Mouse (Mus musculus): Measurements from ENCODE around the gene Polr1d. TPM values are rescaled to one million over a fixed set of nuclear protein-coding genes. Genes with fewer than 3 reads are reported as not detected.

Polr1d gene
- polyA plus RNA-seq (2015; fragmentation: Nextera tagmentation; extraction: Ambion mirVana), result 107 and 115 TPM in 2 replicates

GRCm38 (mm10) chr5:147076799-147077165 lies at the start of gene Polr1d:
Gene Polr1d (plus strand): TSS chr5:147077050.
- peak; percentile 39; the same call in 1 of the 2 replicates for ATAC-seq
- no peaks in the 10 kb centered on the region for H3K9me3 ChIP-seq (ENCODE audit: control insufficient read depth, low read length)
- no peaks in the 10 kb centered on the region for H3K27me3 ChIP-seq (replicated peaks; ENCODE audit: control insufficient read depth, insufficient read depth, low read length)
- peak within 1 kb of the TSS; percentile 81 for H3K4me3 ChIP-seq (replicated peaks; ENCODE audit: low read length)
- WGBS, result 0% methylated on average over 16 of the region's 17 CpGs
- H3K4me1 ChIP-seq (replicated peaks; ENCODE audit: control insufficient read depth, insufficient read depth, low read length), result peaks cover 18% of the 10 kb centered on the region
- H3K9ac ChIP-seq (replicated peaks; ENCODE audit: low read depth, low read length), result peak within 1 kb of the TSS; percentile 77
- peak within 1 kb of the TSS; percentile 83 for H3K27ac ChIP-seq (ENCODE audit: low read length)
- no peaks in the 10 kb centered on the region for H3K36me3 ChIP-seq (ENCODE audit: control insufficient read depth, insufficient read depth)
- H3K4me2 ChIP-seq (ENCODE audit: low read length), result peak within 1 kb of the TSS; percentile 72

GRCm38 (mm10) chr5:147031281-147031680 lies 45.6 kb upstream of the Polr1d start:
- WGBS, result 65% methylated on average over 14 of the region's 14 CpGs
- Histone ChIP-seq H3K36me3 (ENCODE audit: control insufficient read depth, insufficient read depth) (peaks cover 3% of the 10 kb centered on the region; the same call in 1 of the 2 replicates), H3K27ac (ENCODE audit: low read length) (no peak overlapping the region), H3K4me1 (replicated peaks; ENCODE audit: control insufficient read depth, insufficient read depth, low read length) (no peaks in the 10 kb centered on the region), H3K9me3 (ENCODE audit: control insufficient read depth, low read length) (no peaks in the 10 kb centered on the region), H3K9ac (replicated peaks; ENCODE audit: low read depth, low read length) (no peak overlapping the region), H3K4me3 (replicated peaks; ENCODE audit: low read length) (no peak overlapping the region), H3K4me2 (ENCODE audit: low read length) (no peak overlapping the region), H3K27me3 (replicated peaks; ENCODE audit: control insufficient read depth, insufficient read depth, low read length) (no peaks in the 10 kb centered on the region)
- no peak for ATAC-seq

- Histone ChIP-seq H3K4me3 (replicated peaks; ENCODE audit: low read length) (no peak overlapping the region), H3K27ac (ENCODE audit: low read length) (no peak overlapping the region), H3K36me3 (ENCODE audit: control insufficient read depth, insufficient read depth) (no peaks in the 10 kb centered on the region; the same call in 1 of the 2 replicates), H3K4me2 (ENCODE audit: low read length) (no peak overlapping the region), H3K9me3 (ENCODE audit: control insufficient read depth, low read length) (no peaks in the 10 kb centered on the region), H3K27me3 (replicated peaks; ENCODE audit: control insufficient read depth, insufficient read depth, low read length) (no peaks in the 10 kb centered on the region), H3K9ac (replicated peaks; ENCODE audit: low read depth, low read length) (no peak overlapping the region), H3K4me1 (replicated peaks; ENCODE audit: control insufficient read depth, insufficient read depth, low read length) (no peaks in the 10 kb centered on the region)
- no peak for ATAC-seq
- 92% methylated on average over 13 of the region's 13 CpGs for WGBS
Observed at GRCm38 (mm10) chr5:147033155-147033554, 43.7 kb upstream of the Polr1d start.

GRCm38 (mm10) chr5:147034283-147034682 lies 42.6 kb upstream of the Polr1d start:
- H3K4me1 ChIP-seq (replicated peaks; ENCODE audit: control insufficient read depth, insufficient read depth, low read length), result no peaks in the 10 kb centered on the region
- WGBS, result 62% methylated on average over 12 of the region's 12 CpGs
- no peak overlapping the region for H3K4me2 ChIP-seq (ENCODE audit: low read length)
- no peaks in the 10 kb centered on the region for H3K36me3 ChIP-seq (ENCODE audit: control insufficient read depth, insufficient read depth)
- no peak overlapping the region for H3K27ac ChIP-seq (ENCODE audit: low read length)
- no peak overlapping the region for H3K4me3 ChIP-seq (replicated peaks; ENCODE audit: low read length)
- ATAC-seq, result no peak
- H3K9me3 ChIP-seq (ENCODE audit: control insufficient read depth, low read length), result no peaks in the 10 kb centered on the region
- H3K9ac ChIP-seq (replicated peaks; ENCODE audit: low read depth, low read length), result no peak overlapping the region
- H3K27me3 ChIP-seq (replicated peaks; ENCODE audit: control insufficient read depth, insufficient read depth, low read length), result no peaks in the 10 kb centered on the region

GRCm38 (mm10) chr5:147035301-147035700 lies 41.5 kb upstream of the Polr1d start:
- Histone ChIP-seq H3K9ac (replicated peaks; ENCODE audit: low read depth, low read length) (no peak overlapping the region), H3K9me3 (ENCODE audit: control insufficient read depth, low read length) (no peaks in the 10 kb centered on the region), H3K4me3 (replicated peaks; ENCODE audit: low read length) (no peak overlapping the region), H3K4me1 (replicated peaks; ENCODE audit: control insufficient read depth, insufficient read depth, low read length) (no peaks in the 10 kb centered on the region), H3K27ac (ENCODE audit: low read length) (no peak overlapping the region), H3K27me3 (replicated peaks; ENCODE audit: control insufficient read depth, insufficient read depth, low read length) (no peaks in the 10 kb centered on the region), H3K36me3 (ENCODE audit: control insufficient read depth, insufficient read depth) (no peaks in the 10 kb centered on the region), H3K4me2 (ENCODE audit: low read length) (no peak overlapping the region)
- no peak for ATAC-seq
- WGBS, result 76% methylated on average over 6 of the region's 6 CpGs

- Histone ChIP-seq H3K27ac (ENCODE audit: low read length) (no peak overlapping the region), H3K36me3 (ENCODE audit: control insufficient read depth, insufficient read depth) (no peaks in the 10 kb centered on the region), H3K27me3 (replicated peaks; ENCODE audit: control insufficient read depth, insufficient read depth, low read length) (no peaks in the 10 kb centered on the region), H3K9ac (replicated peaks; ENCODE audit: low read depth, low read length) (no peak overlapping the region), H3K4me3 (replicated peaks; ENCODE audit: low read length) (no peak overlapping the region), H3K4me2 (ENCODE audit: low read length) (no peak overlapping the region), H3K9me3 (ENCODE audit: control insufficient read depth, low read length) (no peaks in the 10 kb centered on the region), H3K4me1 (replicated peaks; ENCODE audit: control insufficient read depth, insufficient read depth, low read length) (no peaks in the 10 kb centered on the region)
- 85% methylated on average over 10 of the region's 10 CpGs for WGBS
- ATAC-seq, result no peak
Observed at GRCm38 (mm10) chr5:147036028-147036427, 40.8 kb upstream of the Polr1d start.

- no peak overlapping the region for H3K27ac ChIP-seq (ENCODE audit: low read length)
- no peak for ATAC-seq
- H3K4me3 ChIP-seq (replicated peaks; ENCODE audit: low read length), result no peak overlapping the region
- no peaks in the 10 kb centered on the region for H3K4me1 ChIP-seq (replicated peaks; ENCODE audit: control insufficient read depth, insufficient read depth, low read length)
- no peaks in the 10 kb centered on the region for H3K9me3 ChIP-seq (ENCODE audit: control insufficient read depth, low read length)
- WGBS, result 85% methylated on average over 5 of the region's 5 CpGs
- H3K9ac ChIP-seq (replicated peaks; ENCODE audit: low read depth, low read length), result no peak overlapping the region
- H3K4me2 ChIP-seq (ENCODE audit: low read length), result no peak overlapping the region
- H3K27me3 ChIP-seq (replicated peaks; ENCODE audit: control insufficient read depth, insufficient read depth, low read length), result no peaks in the 10 kb centered on the region
- H3K36me3 ChIP-seq (ENCODE audit: control insufficient read depth, insufficient read depth), result no peaks in the 10 kb centered on the region
Observed at GRCm38 (mm10) chr5:147036661-147037060, 40.2 kb upstream of the Polr1d start.

- no peak overlapping the region for H3K27ac ChIP-seq (ENCODE audit: low read length)
- 87% methylated on average over 3 of the region's 3 CpGs for WGBS
- H3K4me1 ChIP-seq (replicated peaks; ENCODE audit: control insufficient read depth, insufficient read depth, low read length), result peaks cover 2% of the 10 kb centered on the region; the same call in 1 of the 2 replicates
- H3K4me2 ChIP-seq (ENCODE audit: low read length), result no peak overlapping the region
- no peak overlapping the region for H3K4me3 ChIP-seq (replicated peaks; ENCODE audit: low read length)
- no peaks in the 10 kb centered on the region for H3K27me3 ChIP-seq (replicated peaks; ENCODE audit: control insufficient read depth, insufficient read depth, low read length)
- H3K9me3 ChIP-seq (ENCODE audit: control insufficient read depth, low read length), result no peaks in the 10 kb centered on the region
- no peaks in the 10 kb centered on the region for H3K36me3 ChIP-seq (ENCODE audit: control insufficient read depth, insufficient read depth)
- ATAC-seq, result no peak
- H3K9ac ChIP-seq (replicated peaks; ENCODE audit: low read depth, low read length), result no peak overlapping the region
Observed at GRCm38 (mm10) chr5:147037601-147038000, 39.2 kb upstream of the Polr1d start.

- Histone ChIP-seq H3K4me3 (replicated peaks; ENCODE audit: low read length) (no peak overlapping the region), H3K9ac (replicated peaks; ENCODE audit: low read depth, low read length) (no peak overlapping the region), H3K36me3 (ENCODE audit: control insufficient read depth, insufficient read depth) (no peaks in the 10 kb centered on the region), H3K27me3 (replicated peaks; ENCODE audit: control insufficient read depth, insufficient read depth, low read length) (no peaks in the 10 kb centered on the region), H3K27ac (ENCODE audit: low read length) (no peak overlapping the region), H3K4me1 (replicated peaks; ENCODE audit: control insufficient read depth, insufficient read depth, low read length) (peaks cover 10% of the 10 kb centered on the region), H3K9me3 (ENCODE audit: control insufficient read depth, low read length) (no peaks in the 10 kb centered on the region), H3K4me2 (ENCODE audit: low read length) (no peak overlapping the region)
- ATAC-seq, result no peak
- WGBS, result 69% methylated on average over 5 of the region's 5 CpGs
Observed at GRCm38 (mm10) chr5:147039394-147039793, 37.5 kb upstream of the Polr1d start.
